Mouse (Mus musculus) G1E (cell line): ENCODE results near the gene Poc5. TPM values are rescaled to one million over a fixed set of nuclear protein-coding genes. Genes with fewer than 3 reads are reported as not detected.

Experiments
- ATAC-seq: 2 replicates; pipeline ENCODE4 v1.8.0; 2016; ENCODE audit warnings: mild to moderate bottlenecking; ENCODE audit not compliant: insufficient number of reproducible peaks, poor library complexity, low FRiP score, severe bottlenecking; ENCODE audit errors: extremely low read depth
- DNase-seq: peaks from one replicate; pipeline ENCODE4 v3.0.0; 2012; ENCODE audit warnings: low spot score
- H3K27me3 ChIP-seq: 2 replicates; pipeline ENCODE4 v1.6.1; 2012; ENCODE audit warnings: mild to moderate bottlenecking, low read length, inconsistent platforms; ENCODE audit not compliant: insufficient read depth
- H3K36me3 ChIP-seq: replicated peaks from 2 replicates; pipeline ENCODE3; 2012; ENCODE audit warnings: mild to moderate bottlenecking, inconsistent platforms
- H3K4me1 ChIP-seq: 2 replicates; pipeline ENCODE4 v1.6.1; 2012; ENCODE audit warnings: low read depth, low read length, inconsistent platforms, mixed read lengths; ENCODE audit not compliant: insufficient read depth
- H3K4me3 ChIP-seq: 2 replicates; pipeline ENCODE4 v1.5.1; 2012; ENCODE audit warnings: low read depth, mild to moderate bottlenecking, inconsistent platforms, low read length, moderate library complexity, mixed read lengths
- H3K9me3 ChIP-seq: replicated peaks from 2 replicates; pipeline ENCODE4 v1.6.1; 2012; ENCODE audit warnings: inconsistent platforms
- CTCF ChIP-seq: IDR thresholded peaks from 2 replicates; pipeline ENCODE4 v1.5.1; 2012; ENCODE audit warnings: low read depth, low read length, inconsistent platforms, mixed read lengths
- GATA1 ChIP-seq: IDR thresholded peaks from 2 replicates; pipeline ENCODE4 v1.6.1; 2012; ENCODE audit warnings: borderline replicate concordance, low read length, inconsistent platforms, mixed read lengths
- GATA2 ChIP-seq: IDR thresholded peaks from 2 replicates; pipeline ENCODE4 v1.6.1; 2012; ENCODE audit warnings: low read depth, low read length, inconsistent platforms, borderline replicate concordance
- POLR2AphosphoS5 ChIP-seq: IDR thresholded peaks from 2 replicates; pipeline ENCODE4 v1.6.1; 2012; ENCODE audit warnings: low read depth, low read length, inconsistent platforms; ENCODE audit not compliant: insufficient replicate concordance
- TAL1 ChIP-seq: conservative IDR thresholded peaks from 2 replicates; pipeline ENCODE4 v1.6.1; 2012; ENCODE audit warnings: low read depth, low read length, inconsistent platforms, mixed read lengths
- polyA plus RNA-seq: library from polyadenylated mRNA; stranded (reverse); fragments of >175 nt; gene quantifications from 2 replicates; pipeline ENCODE4 v1.2.3, GENCODE M21; 2012
- total RNA-seq, 2 experiments: library from RNA; stranded (forward) in 1 of 2; stranded (reverse) in 1 of 2; fragments of 200-1000 nt in 1 of 2; fragments of >200 nt in 1 of 2; fragmentation: Nextera tagmentation in 1 of 2; gene quantifications; 2 replicates each; pipeline ENCODE4 v1.2.3; 2014 to 2017

Gene Poc5
- total and polyA plus RNA-seq, 3 experiments = 13.5 to 27.0 (median 18.1) TPM

GRCm38 (mm10) chr13:96408786-96409185 lies 20.7 kb downstream of the Poc5 start:
- no peak for TF ChIP-seq GATA2
- TF ChIP-seq CTCF = no peak
- TF ChIP-seq POLR2AphosphoS5 = no peak
- TF ChIP-seq TAL1 = no peak
- TF ChIP-seq GATA1 = no peak
- ATAC-seq (no peak), DNase-seq (no peak)
- Histone ChIP-seq H3K4me3 (no peak overlapping the region), H3K9me3 (no peaks in the 10 kb centered on the region), H3K36me3 (peaks cover 90% of the 10 kb centered on the region), H3K27me3 (no peaks in the 10 kb centered on the region), H3K4me1 (peaks cover 2% of the 10 kb centered on the region; the same call in 1 of the 2 replicates)

GRCm38 (mm10) chr13:96414384-96414783 lies 26.3 kb downstream of the Poc5 start:
- DNase-seq = no peak
- H3K36me3 ChIP-seq = peaks cover 90% of the 10 kb centered on the region
- ATAC-seq = no peak
- no peaks in the 10 kb centered on the region for H3K9me3 ChIP-seq
- no peaks in the 10 kb centered on the region for H3K4me1 ChIP-seq
- H3K4me3 ChIP-seq = no peak overlapping the region
- TF ChIP-seq GATA1 (no peak), POLR2AphosphoS5 (no peak), CTCF (no peak), TAL1 (no peak), GATA2 (no peak)
- H3K27me3 ChIP-seq = no peaks in the 10 kb centered on the region

DNA sequence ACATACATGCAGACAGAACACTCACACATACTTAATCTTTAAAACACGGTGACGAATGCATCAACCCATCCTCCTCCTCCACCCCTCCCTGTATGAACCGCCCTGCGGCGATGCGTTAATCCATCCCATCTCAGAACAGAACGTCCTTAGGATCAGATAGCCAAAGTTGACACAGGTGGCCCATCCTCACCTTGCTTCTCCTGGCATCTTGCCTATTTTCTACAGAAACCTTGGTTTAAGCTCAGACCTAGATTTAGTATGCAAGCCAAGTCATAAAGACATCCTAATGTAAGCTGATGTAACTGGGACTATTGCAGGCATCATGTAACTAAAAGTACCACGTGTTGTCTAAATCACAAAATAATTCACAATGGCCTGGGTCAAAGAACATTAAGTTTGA lies 28.3 kb downstream of the Poc5 start:
- H3K27me3 ChIP-seq = no peaks in the 10 kb centered on the region
- H3K9me3 ChIP-seq = no peaks in the 10 kb centered on the region
- H3K4me3 ChIP-seq = no peak overlapping the region
- TF ChIP-seq GATA1 (no peak), CTCF (no peak), TAL1 (no peak), POLR2AphosphoS5 (no peak), GATA2 (no peak)
- H3K4me1 ChIP-seq = no peaks in the 10 kb centered on the region
- peaks cover 79% of the 10 kb centered on the region for H3K36me3 ChIP-seq
- DNase-seq (no peak), ATAC-seq (no peak)

DNA sequence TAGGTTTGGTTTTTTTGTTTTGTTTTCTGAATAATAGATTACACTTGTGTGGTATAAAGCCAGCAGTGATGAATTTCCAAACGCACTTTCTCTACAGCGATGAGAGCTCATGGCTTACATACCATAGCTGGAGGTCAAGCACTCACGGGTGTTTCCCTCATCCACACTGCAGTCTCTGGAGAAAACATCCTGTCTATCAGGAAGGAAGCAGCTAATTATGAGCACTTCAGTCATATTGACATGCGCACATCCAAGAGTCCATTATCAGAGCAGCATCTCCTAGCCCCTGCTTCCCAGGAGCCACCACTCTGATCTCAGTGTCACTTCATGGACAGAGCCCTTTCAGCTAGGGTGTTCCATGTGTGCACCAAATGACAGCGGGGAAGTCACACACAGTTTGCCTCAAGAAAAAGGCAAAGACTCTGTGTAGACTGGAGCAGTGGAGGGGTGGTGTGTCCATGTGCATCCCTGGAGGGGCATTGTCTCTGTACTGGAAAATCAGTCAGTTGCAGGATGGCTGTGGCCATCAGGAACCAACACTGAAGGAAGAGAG lies 29.2 kb downstream of the Poc5 start:
- no peaks in the 10 kb centered on the region for H3K4me1 ChIP-seq
- peaks cover 72% of the 10 kb centered on the region for H3K36me3 ChIP-seq
- DNase-seq = no peak
- no peaks in the 10 kb centered on the region for H3K27me3 ChIP-seq
- no peak overlapping the region for H3K4me3 ChIP-seq
- no peaks in the 10 kb centered on the region for H3K9me3 ChIP-seq
- no peak for ATAC-seq
- TF ChIP-seq GATA2 (no peak), POLR2AphosphoS5 (no peak), GATA1 (no peak), CTCF (no peak), TAL1 (no peak)

DNA sequence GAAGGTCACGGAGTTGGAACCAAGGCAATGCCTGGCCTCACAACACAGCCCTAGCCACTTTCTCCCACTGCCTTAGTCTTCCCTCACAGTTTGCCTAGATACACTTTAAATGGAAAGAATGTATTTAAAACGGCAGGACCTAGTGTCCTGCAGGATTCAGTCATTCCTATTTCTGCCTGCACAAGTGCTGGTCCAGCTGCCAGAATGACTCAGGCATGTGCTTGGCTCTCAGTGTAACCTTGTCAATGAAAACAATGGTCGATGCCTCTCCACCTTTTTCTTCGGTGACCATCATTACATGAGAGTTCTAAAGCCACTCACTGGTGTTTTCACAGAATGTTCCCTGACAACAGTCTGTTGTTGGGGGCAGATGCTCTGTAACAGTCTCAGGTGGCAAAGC lies 30.4 kb downstream of the Poc5 start:
- TF ChIP-seq CTCF (no peak), GATA2 (no peak), POLR2AphosphoS5 (no peak), GATA1 (no peak), TAL1 (no peak)
- no peak for ATAC-seq
- H3K27me3 ChIP-seq = no peaks in the 10 kb centered on the region
- H3K4me3 ChIP-seq = no peak overlapping the region
- DNase-seq = no peak
- peaks cover 62% of the 10 kb centered on the region for H3K36me3 ChIP-seq
- no peaks in the 10 kb centered on the region for H3K4me1 ChIP-seq
- no peaks in the 10 kb centered on the region for H3K9me3 ChIP-seq

- Histone ChIP-seq H3K36me3 (peaks cover 35% of the 10 kb centered on the region), H3K4me3 (no peak overlapping the region), H3K9me3 (no peaks in the 10 kb centered on the region), H3K27me3 (peaks cover 2% of the 10 kb centered on the region), H3K4me1 (no peaks in the 10 kb centered on the region)
- TF ChIP-seq CTCF (no peak), TAL1 (no peak), GATA2 (no peak), POLR2AphosphoS5 (no peak), GATA1 (no peak)
- ATAC-seq (no peak), DNase-seq (no peak)
These were observed 33.1 kb downstream of the Poc5 start for GRCm38 (mm10) chr13:96421230-96421629.
